Mouse (Mus musculus): ENCODE results near the gene Rad51b. TPM values are rescaled to one million over a fixed set of nuclear protein-coding genes. Genes with fewer than 3 reads are reported as not detected.
A peak's percentile ranks its signal among the peaks of the same experiment; 100 is the strongest.

Gene Rad51b
- polyA plus RNA-seq, 1 experiment from 2014 or later = 6.5 TPM

DNA sequence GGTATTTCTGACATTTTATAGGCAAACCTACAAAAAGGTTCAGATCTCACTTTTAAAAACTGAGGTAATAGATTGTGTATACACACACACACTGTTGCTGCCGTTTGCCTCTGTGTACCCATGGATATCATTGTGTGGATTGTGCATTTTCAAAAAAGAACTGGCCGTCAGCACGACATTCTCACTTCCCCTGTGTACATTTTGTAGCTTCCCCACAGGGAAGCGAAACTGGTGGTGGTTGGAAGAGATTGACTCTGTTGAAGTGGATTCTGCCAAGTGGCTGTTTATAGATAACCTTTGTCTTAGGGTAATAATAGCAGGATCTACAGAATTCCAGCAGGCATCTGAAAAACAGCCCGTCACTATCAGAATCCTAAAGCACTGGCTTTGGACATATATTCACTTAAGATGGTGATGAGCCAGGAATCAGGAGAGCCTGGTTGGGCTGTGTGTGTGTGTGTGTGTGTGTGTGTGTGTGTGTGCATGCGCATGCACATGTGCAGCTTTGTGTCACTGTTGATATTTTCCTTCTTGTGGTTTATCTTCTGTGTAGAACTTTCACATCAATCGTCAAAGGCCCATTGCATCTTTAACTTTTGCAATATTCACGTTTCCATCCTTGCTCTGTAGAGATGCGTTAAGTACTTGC, 336.5 kb downstream of the Rad51b start:
- H3K9me3 ChIP-seq (ENCODE audit: control insufficient read depth, low read length) = no peaks in the 10 kb centered on the region
- H3K4me2 ChIP-seq (replicated peaks; ENCODE audit: low read depth, low read length) = no peak overlapping the region
- no peaks in the 10 kb centered on the region for H3K36me3 ChIP-seq (ENCODE audit: control insufficient read depth, insufficient read depth, low read length)
- no peak for ATAC-seq (ENCODE audit: low FRiP score)
- DNase-seq (ENCODE audit: low spot score) = no peak
- no peak overlapping the region for H3K4me3 ChIP-seq (ENCODE audit: low read depth, low read length)
- H3K4me1 ChIP-seq (replicated peaks; ENCODE audit: control insufficient read depth, insufficient read depth, low read length) = no peaks in the 10 kb centered on the region
- no peak overlapping the region for H3K9ac ChIP-seq (ENCODE audit: low read depth, low read length)
- 90% methylated on average over 9 of the region's 9 CpGs for WGBS
- no peaks in the 10 kb centered on the region for H3K27me3 ChIP-seq (ENCODE audit: control insufficient read depth, insufficient read depth, low read length)
- H3K27ac ChIP-seq (ENCODE audit: low read depth, low read length) = no peak overlapping the region

DNA sequence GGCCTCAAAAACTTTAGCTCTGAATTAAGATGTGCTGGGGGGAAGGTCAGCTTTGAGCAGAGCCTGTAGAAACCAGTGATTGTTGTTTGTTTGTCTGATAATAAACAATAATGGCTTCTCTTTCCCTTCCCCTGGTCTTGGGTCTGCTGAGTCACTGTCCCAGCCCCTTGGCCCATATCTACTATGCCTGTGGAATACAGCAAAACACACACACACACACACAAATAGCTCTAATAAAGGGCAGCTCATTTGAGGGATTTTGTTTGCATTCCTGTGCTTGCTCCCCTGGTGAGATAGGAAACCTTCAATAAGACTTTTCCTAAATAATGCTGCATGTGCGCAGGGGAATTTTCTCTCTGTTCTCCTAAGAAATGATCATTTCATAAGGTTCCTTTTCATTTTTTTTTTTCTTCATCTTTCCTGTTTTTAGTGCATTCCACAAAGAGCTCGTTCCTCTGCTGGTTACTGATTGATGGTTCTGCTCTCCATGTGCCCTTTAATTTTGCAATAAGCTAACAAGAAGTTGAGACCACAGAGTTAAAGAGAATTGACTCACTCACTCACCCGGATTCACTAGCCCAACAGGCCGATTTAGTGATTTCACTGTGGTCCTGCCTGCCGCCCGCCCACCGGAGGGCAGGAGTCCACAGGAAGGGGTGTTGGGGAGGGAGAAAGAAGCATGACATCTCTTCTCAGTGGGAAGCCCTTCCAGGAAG, 344.6 kb downstream of the Rad51b start:
- Histone ChIP-seq H3K9me3 (ENCODE audit: control insufficient read depth, low read length) (no peaks in the 10 kb centered on the region), H3K4me3 (ENCODE audit: low read depth, low read length) (no peak overlapping the region), H3K27me3 (ENCODE audit: control insufficient read depth, insufficient read depth, low read length) (no peaks in the 10 kb centered on the region), H3K36me3 (ENCODE audit: control insufficient read depth, insufficient read depth, low read length) (no peaks in the 10 kb centered on the region), H3K4me2 (replicated peaks; ENCODE audit: low read depth, low read length) (no peak overlapping the region), H3K4me1 (replicated peaks; ENCODE audit: control insufficient read depth, insufficient read depth, low read length) (no peaks in the 10 kb centered on the region), H3K27ac (ENCODE audit: low read depth, low read length) (no peak overlapping the region), H3K9ac (ENCODE audit: low read depth, low read length) (no peak overlapping the region)
- ATAC-seq (ENCODE audit: low FRiP score) (no peak), DNase-seq (ENCODE audit: low spot score) (no peak)
- 45% methylated on average over 7 of the region's 7 CpGs for WGBS

DNA sequence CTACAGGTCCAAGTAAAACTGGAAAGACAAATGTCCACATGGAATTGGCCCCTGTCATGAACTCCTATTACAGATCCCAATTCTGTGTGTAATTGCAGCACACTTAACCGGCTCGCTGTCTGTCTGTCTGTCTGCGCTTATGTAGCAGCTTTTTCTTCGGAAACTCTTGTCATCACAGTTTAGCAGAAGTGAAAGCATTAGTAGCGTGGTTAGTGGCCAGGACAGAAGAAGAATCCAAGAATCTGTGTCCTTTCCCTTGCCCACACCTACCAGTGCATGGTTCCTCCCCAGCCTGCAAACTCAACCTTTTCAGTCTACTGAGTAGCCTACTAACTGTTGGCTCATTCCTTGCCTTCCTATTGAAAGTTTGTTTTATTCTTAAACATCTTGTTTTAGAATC, 345.6 kb downstream of the Rad51b start:
- no peaks in the 10 kb centered on the region for H3K9me3 ChIP-seq (ENCODE audit: control insufficient read depth, low read length)
- no peaks in the 10 kb centered on the region for H3K4me1 ChIP-seq (replicated peaks; ENCODE audit: control insufficient read depth, insufficient read depth, low read length)
- H3K27me3 ChIP-seq (ENCODE audit: control insufficient read depth, insufficient read depth, low read length) = no peaks in the 10 kb centered on the region
- H3K4me3 ChIP-seq (ENCODE audit: low read depth, low read length) = no peak overlapping the region
- H3K36me3 ChIP-seq (ENCODE audit: control insufficient read depth, insufficient read depth, low read length) = no peaks in the 10 kb centered on the region
- no peak for DNase-seq (ENCODE audit: low spot score)
- 97% methylated on average over 5 of the region's 5 CpGs for WGBS
- no peak for ATAC-seq (ENCODE audit: low FRiP score)
- no peak overlapping the region for H3K27ac ChIP-seq (ENCODE audit: low read depth, low read length)
- H3K9ac ChIP-seq (ENCODE audit: low read depth, low read length) = no peak overlapping the region
- no peak overlapping the region for H3K4me2 ChIP-seq (replicated peaks; ENCODE audit: low read depth, low read length)

DNA sequence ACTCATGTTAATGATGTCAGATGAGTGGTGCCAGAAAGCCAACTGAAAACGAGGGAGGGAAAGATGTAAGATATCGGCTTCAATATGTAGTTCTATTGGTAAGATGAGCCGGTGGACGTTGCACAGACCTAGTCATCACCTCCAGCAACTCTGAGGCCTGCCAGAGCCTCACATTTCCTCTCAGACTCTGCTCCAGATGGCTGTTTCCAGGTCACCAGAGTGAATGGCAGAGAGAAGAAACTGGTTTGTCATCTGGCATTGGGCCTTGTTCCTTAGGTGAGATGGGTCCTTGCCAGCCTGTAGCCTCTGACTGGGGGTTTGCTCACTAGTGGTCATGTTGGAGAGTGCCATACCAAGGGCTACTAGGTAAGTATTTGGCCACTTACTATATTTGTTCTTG, 348.6 kb downstream of the Rad51b start:
- H3K36me3 ChIP-seq (ENCODE audit: control insufficient read depth, insufficient read depth, low read length) = no peaks in the 10 kb centered on the region
- H3K4me2 ChIP-seq (replicated peaks; ENCODE audit: low read depth, low read length) = no peak overlapping the region
- WGBS = 91% methylated on average over 4 of the region's 4 CpGs
- DNase-seq (ENCODE audit: low spot score) (no peak), ATAC-seq (ENCODE audit: low FRiP score) (no peak)
- no peak overlapping the region for H3K4me3 ChIP-seq (ENCODE audit: low read depth, low read length)
- H3K9me3 ChIP-seq (ENCODE audit: control insufficient read depth, low read length) = no peaks in the 10 kb centered on the region
- H3K27ac ChIP-seq (ENCODE audit: low read depth, low read length) = no peak overlapping the region
- no peaks in the 10 kb centered on the region for H3K4me1 ChIP-seq (replicated peaks; ENCODE audit: control insufficient read depth, insufficient read depth, low read length)
- H3K9ac ChIP-seq (ENCODE audit: low read depth, low read length) = no peak overlapping the region
- no peaks in the 10 kb centered on the region for H3K27me3 ChIP-seq (ENCODE audit: control insufficient read depth, insufficient read depth, low read length)

- H3K9ac ChIP-seq (ENCODE audit: low read depth, low read length) = no peak overlapping the region
- no peak overlapping the region for H3K27ac ChIP-seq (ENCODE audit: low read depth, low read length)
- ATAC-seq (ENCODE audit: low FRiP score) = no peak
- no peaks in the 10 kb centered on the region for H3K9me3 ChIP-seq (ENCODE audit: control insufficient read depth, low read length)
- 87% methylated on average over 9 of the region's 9 CpGs for WGBS
- no peaks in the 10 kb centered on the region for H3K36me3 ChIP-seq (ENCODE audit: control insufficient read depth, insufficient read depth, low read length)
- DNase-seq (ENCODE audit: low spot score) = no peak
- no peaks in the 10 kb centered on the region for H3K4me1 ChIP-seq (replicated peaks; ENCODE audit: control insufficient read depth, insufficient read depth, low read length)
- H3K27me3 ChIP-seq (ENCODE audit: control insufficient read depth, insufficient read depth, low read length) = no peaks in the 10 kb centered on the region
- no peak overlapping the region for H3K4me3 ChIP-seq (ENCODE audit: low read depth, low read length)
- no peak overlapping the region for H3K4me2 ChIP-seq (replicated peaks; ENCODE audit: low read depth, low read length)
Measured at GRCm38 (mm10) chr12:79646646-79647164, 349.6 kb downstream of the Rad51b start.

- Histone ChIP-seq H3K9ac (ENCODE audit: low read depth, low read length) (no peak overlapping the region), H3K27ac (ENCODE audit: low read depth, low read length) (no peak overlapping the region), H3K36me3 (ENCODE audit: control insufficient read depth, insufficient read depth, low read length) (no peaks in the 10 kb centered on the region), H3K4me2 (replicated peaks; ENCODE audit: low read depth, low read length) (no peak overlapping the region), H3K9me3 (ENCODE audit: control insufficient read depth, low read length) (no peaks in the 10 kb centered on the region), H3K4me1 (replicated peaks; ENCODE audit: control insufficient read depth, insufficient read depth, low read length) (no peaks in the 10 kb centered on the region), H3K27me3 (ENCODE audit: control insufficient read depth, insufficient read depth, low read length) (no peaks in the 10 kb centered on the region), H3K4me3 (ENCODE audit: low read depth, low read length) (no peak overlapping the region)
- WGBS = 86% methylated on average over 6 of the region's 6 CpGs
- DNase-seq (ENCODE audit: low spot score) (no peak), ATAC-seq (ENCODE audit: low FRiP score) (no peak)
Measured at GRCm38 (mm10) chr12:79647382-79647781, 350.3 kb downstream of the Rad51b start.

- no peak overlapping the region for H3K4me3 ChIP-seq (ENCODE audit: low read depth, low read length)
- H3K27me3 ChIP-seq (ENCODE audit: control insufficient read depth, insufficient read depth, low read length) = no peaks in the 10 kb centered on the region
- no peaks in the 10 kb centered on the region for H3K36me3 ChIP-seq (ENCODE audit: control insufficient read depth, insufficient read depth, low read length)
- H3K9ac ChIP-seq (ENCODE audit: low read depth, low read length) = no peak overlapping the region
- H3K27ac ChIP-seq (ENCODE audit: low read depth, low read length) = no peak overlapping the region
- 85% methylated on average over 5 of the region's 5 CpGs for WGBS
- DNase-seq (ENCODE audit: low spot score) (no peak), ATAC-seq (ENCODE audit: low FRiP score) (no peak)
- H3K9me3 ChIP-seq (ENCODE audit: control insufficient read depth, low read length) = no peaks in the 10 kb centered on the region
- H3K4me2 ChIP-seq (replicated peaks; ENCODE audit: low read depth, low read length) = no peak overlapping the region
- H3K4me1 ChIP-seq (replicated peaks; ENCODE audit: control insufficient read depth, insufficient read depth, low read length) = no peaks in the 10 kb centered on the region
Measured at GRCm38 (mm10) chr12:79647976-79648375, 350.9 kb downstream of the Rad51b start.

DNA sequence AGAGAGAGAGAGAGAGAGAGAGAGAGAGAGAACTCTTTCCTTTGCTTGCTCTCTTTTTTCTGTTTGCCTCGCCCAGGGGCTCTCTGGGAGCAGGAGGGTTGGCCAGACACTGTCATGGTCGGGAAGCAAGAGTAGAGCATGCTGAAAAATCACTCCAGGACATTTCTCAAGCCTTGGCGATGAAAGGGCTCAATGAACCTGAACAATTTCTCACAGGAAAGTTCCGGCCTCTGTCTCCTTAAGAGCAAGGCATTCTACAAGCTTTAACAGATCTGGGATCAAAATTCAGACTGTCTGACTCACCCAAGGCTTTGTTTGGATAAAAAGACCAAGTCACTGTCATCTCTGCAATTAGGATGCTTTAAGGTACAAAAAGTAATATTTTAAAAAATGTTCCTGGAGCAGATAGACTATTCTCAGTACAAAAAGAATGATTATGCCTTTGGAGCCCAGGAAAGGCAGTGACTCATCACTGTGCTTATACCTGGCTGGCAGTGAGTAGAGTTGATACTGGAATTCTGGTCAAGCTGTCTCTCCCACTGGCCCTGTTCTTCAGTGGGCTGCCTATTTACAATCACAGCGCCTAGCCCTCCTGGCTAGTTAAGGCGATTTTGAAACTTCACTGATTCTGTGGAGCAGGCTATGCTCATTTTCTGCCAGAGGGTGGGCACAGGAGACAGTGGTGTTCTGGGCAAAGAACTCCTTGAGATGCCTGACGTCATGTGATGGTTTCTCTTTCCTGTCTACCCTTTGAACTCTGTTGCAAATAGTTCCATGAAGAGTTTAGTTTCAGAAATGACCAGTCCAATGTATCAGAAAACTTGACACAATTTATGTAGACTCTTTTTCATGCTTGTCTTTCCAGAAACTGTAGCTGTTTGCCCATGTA, 352.0 kb downstream of the Rad51b start:
- ATAC-seq (ENCODE audit: low FRiP score) = no peak
- Histone ChIP-seq H3K36me3 (ENCODE audit: control insufficient read depth, insufficient read depth, low read length) (no peaks in the 10 kb centered on the region), H3K27me3 (ENCODE audit: control insufficient read depth, insufficient read depth, low read length) (no peaks in the 10 kb centered on the region), H3K4me1 (replicated peaks; ENCODE audit: control insufficient read depth, insufficient read depth, low read length) (no peaks in the 10 kb centered on the region), H3K9ac (ENCODE audit: low read depth, low read length) (no peak overlapping the region), H3K4me2 (replicated peaks; ENCODE audit: low read depth, low read length) (no peak overlapping the region), H3K4me3 (ENCODE audit: low read depth, low read length) (no peak overlapping the region), H3K9me3 (ENCODE audit: control insufficient read depth, low read length) (no peaks in the 10 kb centered on the region), H3K27ac (ENCODE audit: low read depth, low read length) (no peak overlapping the region)
- WGBS = 37% methylated on average over 7 of the region's 7 CpGs
- peak; percentile 35 for DNase-seq (ENCODE audit: low spot score)

All from hindbrain, embryonic 11.5 days (tissue).